Mouse (Mus musculus) liver, embryonic 11.5 days (tissue): ENCODE results near the gene 4921504E06Rik. TPM values are rescaled to one million over a fixed set of nuclear protein-coding genes. Genes with fewer than 3 reads are reported as not detected.

Experiments
- ATAC-seq: fragments of 200-750 bp; cut with Nextera tagmentation; replicated peaks from 2 replicates; pipeline ENCODE4 v1.8.0; 2017; ENCODE audit warnings: moderate number of reproducible peaks, mild to moderate bottlenecking, moderate TSS enrichment, moderate library complexity; ENCODE audit not compliant: low FRiP score
- DNase-seq: peaks from one replicate; pipeline ENCODE4 v3.0.0-alpha.2; 2017; ENCODE audit warnings: low spot score
- H3K27ac ChIP-seq: fragments of 300-500 bp; sonication (generic); 2 replicates; pipeline ENCODE4 v1.5.1; 2014; ENCODE audit warnings: mild to moderate bottlenecking, low read depth, low read length, control low read depth
- H3K27me3 ChIP-seq: fragments of 300-500 bp; sonication (generic); replicated peaks from 2 replicates; pipeline ENCODE4 v1.6.1; 2014; ENCODE audit warnings: low read length, mixed read lengths; ENCODE audit not compliant: control insufficient read depth, insufficient read depth
- H3K36me3 ChIP-seq: fragments of 300-500 bp; sonication (generic); 2 replicates; pipeline ENCODE4 v1.6.1; 2014; ENCODE audit warnings: mild to moderate bottlenecking, low read length, moderate library complexity, mixed read lengths; ENCODE audit not compliant: control insufficient read depth, insufficient read depth
- H3K4me1 ChIP-seq: fragments of 300-500 bp; sonication (generic); replicated peaks from 2 replicates; pipeline ENCODE4 v1.6.1; 2014; ENCODE audit warnings: low read length, mixed read lengths; ENCODE audit not compliant: control insufficient read depth, insufficient read depth
- H3K4me2 ChIP-seq: fragments of 300-500 bp; sonication (generic); 2 replicates; pipeline ENCODE4 v1.6.1; 2014; ENCODE audit warnings: mild to moderate bottlenecking, control low read depth, moderate library complexity
- H3K4me3 ChIP-seq: fragments of 300-500 bp; sonication (generic); 2 replicates; pipeline ENCODE4 v1.5.1; 2014; ENCODE audit warnings: low read depth, low read length, control low read depth
- H3K9ac ChIP-seq: fragments of 300-500 bp; sonication (generic); 2 replicates; pipeline ENCODE4 v1.6.1; 2014; ENCODE audit warnings: low read depth, low read length, control low read depth
- H3K9me3 ChIP-seq: fragments of 300-500 bp; sonication (generic); 2 replicates; pipeline ENCODE4 v1.6.1; 2016; ENCODE audit warnings: low read length, inconsistent platforms, mixed read lengths; ENCODE audit not compliant: control insufficient read depth
- WGBS: fragments of 180-500 bp; shearing (Covaris S2); extraction: QIAGEN DNeasy Blood & Tissue Kit; methylation state at CpG from one replicate; pipeline ENCODE4 v1.1.7; 2014; 5-methylcytosine and 5-hydroxymethylcytosine counted together
- polyA plus RNA-seq: library from polyadenylated mRNA; unstranded; fragments of >200 nt; fragmentation: Nextera tagmentation; extraction: Ambion mirVana; gene quantifications from 2 replicates; pipeline ENCODE4 v1.2.1, GENCODE M21; 2014

Gene 4921504E06Rik
- polyA plus RNA-seq, 1 experiment from 2014 or later = not detected

GRCm38 (mm10) chr2:19520617-19521016 is 33.1 kb downstream of the 4921504E06Rik start:
- no peaks in the 10 kb centered on the region for H3K27me3 ChIP-seq
- no peaks in the 10 kb centered on the region for H3K36me3 ChIP-seq
- no peaks in the 10 kb centered on the region for H3K4me1 ChIP-seq
- no peak overlapping the region for H3K4me2 ChIP-seq
- H3K9me3 ChIP-seq = no peaks in the 10 kb centered on the region
- H3K9ac ChIP-seq = no peak overlapping the region
- no peak overlapping the region for H3K27ac ChIP-seq
- WGBS = 83% methylated on average over 2 of the region's 2 CpGs
- DNase-seq (no peak), ATAC-seq (no peak)
- no peak overlapping the region for H3K4me3 ChIP-seq

DNA sequence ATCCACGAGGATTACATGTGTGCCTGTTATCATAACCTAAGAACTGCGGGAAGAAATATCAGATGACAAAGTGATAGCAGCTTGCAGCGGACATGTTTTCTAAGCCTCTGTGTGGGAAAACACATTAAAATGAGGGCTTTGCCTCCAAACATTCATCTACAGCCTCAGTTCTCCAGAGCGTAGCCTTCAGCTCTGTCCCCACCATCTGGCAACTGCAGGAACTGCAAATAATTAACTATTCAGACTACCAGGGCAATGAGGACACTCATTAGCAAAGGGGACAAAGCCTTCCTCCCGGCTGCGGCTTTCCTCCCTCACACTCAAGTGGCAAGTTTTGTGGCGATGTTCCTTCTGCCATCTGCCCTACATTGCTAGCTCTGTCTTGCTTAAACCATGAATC is 33.9 kb downstream of the 4921504E06Rik start:
- ATAC-seq (no peak), DNase-seq (no peak)
- no peak overlapping the region for H3K4me2 ChIP-seq
- no peak overlapping the region for H3K9ac ChIP-seq
- H3K27ac ChIP-seq = no peak overlapping the region
- H3K4me3 ChIP-seq = no peak overlapping the region
- no peaks in the 10 kb centered on the region for H3K4me1 ChIP-seq
- WGBS = 12% methylated on average over 7 of the region's 7 CpGs
- no peaks in the 10 kb centered on the region for H3K36me3 ChIP-seq
- no peaks in the 10 kb centered on the region for H3K9me3 ChIP-seq
- no peaks in the 10 kb centered on the region for H3K27me3 ChIP-seq

GRCm38 (mm10) chr2:19517952-19518351 is 35.8 kb downstream of the 4921504E06Rik start:
- DNase-seq (no peak), ATAC-seq (no peak)
- WGBS = 56% methylated on average over 13 of the region's 13 CpGs
- no peak overlapping the region for H3K4me3 ChIP-seq
- H3K36me3 ChIP-seq = no peaks in the 10 kb centered on the region
- H3K27ac ChIP-seq = no peak overlapping the region
- no peaks in the 10 kb centered on the region for H3K9me3 ChIP-seq
- no peaks in the 10 kb centered on the region for H3K4me1 ChIP-seq
- no peak overlapping the region for H3K4me2 ChIP-seq
- H3K9ac ChIP-seq = no peak overlapping the region
- H3K27me3 ChIP-seq = no peaks in the 10 kb centered on the region

GRCm38 (mm10) chr2:19512381-19512780 is 41.3 kb downstream of the 4921504E06Rik start:
- no peak for DNase-seq
- H3K27me3 ChIP-seq = no peaks in the 10 kb centered on the region
- 69% methylated on average over 5 of the region's 5 CpGs for WGBS
- H3K4me2 ChIP-seq = no peak overlapping the region
- no peak overlapping the region for H3K4me3 ChIP-seq
- H3K9me3 ChIP-seq = no peaks in the 10 kb centered on the region
- H3K27ac ChIP-seq = no peak overlapping the region
- H3K36me3 ChIP-seq = no peaks in the 10 kb centered on the region
- no peaks in the 10 kb centered on the region for H3K4me1 ChIP-seq
- no peak for ATAC-seq
- no peak overlapping the region for H3K9ac ChIP-seq

GRCm38 (mm10) chr2:19511032-19511431 is 42.7 kb downstream of the 4921504E06Rik start:
- Histone ChIP-seq H3K9me3 (no peaks in the 10 kb centered on the region), H3K9ac (no peak overlapping the region), H3K4me2 (no peak overlapping the region), H3K4me3 (no peak overlapping the region), H3K36me3 (no peaks in the 10 kb centered on the region), H3K27ac (no peak overlapping the region), H3K27me3 (no peaks in the 10 kb centered on the region), H3K4me1 (no peaks in the 10 kb centered on the region)
- ATAC-seq (no peak), DNase-seq (no peak)
- 68% methylated on average over 5 of the region's 5 CpGs for WGBS

GRCm38 (mm10) chr2:19505744-19506143 is 48.0 kb downstream of the 4921504E06Rik start:
- no peaks in the 10 kb centered on the region for H3K27me3 ChIP-seq
- ATAC-seq (no peak), DNase-seq (no peak)
- no peak overlapping the region for H3K9ac ChIP-seq
- H3K4me1 ChIP-seq = no peaks in the 10 kb centered on the region
- 91% methylated on average over 1 of the region's 1 CpGs for WGBS
- H3K9me3 ChIP-seq = no peaks in the 10 kb centered on the region
- H3K4me2 ChIP-seq = no peak overlapping the region
- H3K4me3 ChIP-seq = no peak overlapping the region
- H3K27ac ChIP-seq = no peak overlapping the region
- H3K36me3 ChIP-seq = no peaks in the 10 kb centered on the region

DNA sequence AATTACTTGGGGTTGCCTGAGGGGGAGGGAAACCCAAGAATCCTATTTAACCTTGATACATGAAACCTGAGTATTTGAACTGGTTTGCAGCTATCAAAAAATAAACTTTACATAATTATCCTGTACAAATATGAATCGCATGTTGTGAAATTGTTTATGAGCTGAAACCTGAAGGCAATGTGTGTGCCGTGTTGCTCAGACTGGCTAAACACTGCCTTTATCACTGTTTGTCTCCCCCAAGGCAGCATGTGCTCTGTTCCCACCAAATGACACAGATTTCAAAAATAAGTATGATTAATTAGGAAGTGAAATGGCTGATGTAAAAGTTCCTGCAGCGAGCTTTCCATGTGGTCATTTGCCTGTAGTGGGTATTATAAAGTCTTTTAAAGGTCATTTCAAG is 63.5 kb downstream of the 4921504E06Rik start:
- ATAC-seq (no peak), DNase-seq (no peak)
- Histone ChIP-seq H3K9me3 (no peaks in the 10 kb centered on the region), H3K27me3 (no peaks in the 10 kb centered on the region), H3K27ac (no peak overlapping the region), H3K9ac (no peak overlapping the region), H3K4me2 (no peak overlapping the region), H3K36me3 (no peaks in the 10 kb centered on the region), H3K4me1 (no peaks in the 10 kb centered on the region), H3K4me3 (no peak overlapping the region)
- 72% methylated on average over 3 of the region's 3 CpGs for WGBS

GRCm38 (mm10) chr2:19461940-19462339 is 91.8 kb downstream of the 4921504E06Rik start:
- no peak overlapping the region for H3K4me3 ChIP-seq
- no peaks in the 10 kb centered on the region for H3K36me3 ChIP-seq
- no peak overlapping the region for H3K4me2 ChIP-seq
- no peaks in the 10 kb centered on the region for H3K9me3 ChIP-seq
- DNase-seq = no peak
- H3K27me3 ChIP-seq = peaks cover 8% of the 10 kb centered on the region
- no peaks in the 10 kb centered on the region for H3K4me1 ChIP-seq
- WGBS = 31% methylated on average over 2 of the region's 2 CpGs
- no peak overlapping the region for H3K27ac ChIP-seq
- H3K9ac ChIP-seq = no peak overlapping the region
- no peak for ATAC-seq

- ATAC-seq = no peak
- WGBS = 42% methylated on average over 2 of the region's 2 CpGs
- Histone ChIP-seq H3K36me3 (no peaks in the 10 kb centered on the region), H3K9me3 (no peaks in the 10 kb centered on the region), H3K27me3 (peaks cover 39% of the 10 kb centered on the region), H3K9ac (no peak overlapping the region), H3K4me1 (no peaks in the 10 kb centered on the region), H3K4me2 (no peak overlapping the region), H3K4me3 (no peak overlapping the region), H3K27ac (no peak overlapping the region)
- DNase-seq = no peak
These were observed 94.9 kb downstream of the 4921504E06Rik start for GRCm38 (mm10) chr2:19458785-19459184.
